Mouse (Mus musculus): Measurements from ENCODE around the gene Tbl1x.

- TF ChIP-seq CTCF (IDR thresholded peaks at IDR 0.05) (no peak), EP300 (IDR thresholded peaks at IDR 0.05; ENCODE audit: insufficient read depth, low read depth, low read length) (no peak), POLR2A (IDR thresholded peaks at IDR 0.05; ENCODE audit: insufficient read depth, low read depth, low read length) (no peak)
These were observed 102.2 kb downstream of the Tbl1x start for GRCm38 (mm10) chrX:77613041-77613440.
